Mouse (Mus musculus) left cerebral cortex, adult 8-10 months (tissue): ENCODE data around the gene Usf1. TPM values are rescaled to one million over a fixed set of nuclear protein-coding genes. Genes with fewer than 3 reads are reported as not detected.

Experiments used
- DNase-seq, 2 experiments: peaks; one replicate each; pipeline ENCODE4 v3.0.0; 2022; ENCODE audit warnings: low spot score in 2 of 2
- total RNA-seq, 4 experiments: library from RNA; stranded (reverse); gene quantifications; 2 replicates each; pipeline ENCODE4 v1.2.4; 2022

Gene Usf1
- total RNA-seq, 4 experiments from 2014 or later: 89.5 to 102 (median 96.9) TPM

DNA sequence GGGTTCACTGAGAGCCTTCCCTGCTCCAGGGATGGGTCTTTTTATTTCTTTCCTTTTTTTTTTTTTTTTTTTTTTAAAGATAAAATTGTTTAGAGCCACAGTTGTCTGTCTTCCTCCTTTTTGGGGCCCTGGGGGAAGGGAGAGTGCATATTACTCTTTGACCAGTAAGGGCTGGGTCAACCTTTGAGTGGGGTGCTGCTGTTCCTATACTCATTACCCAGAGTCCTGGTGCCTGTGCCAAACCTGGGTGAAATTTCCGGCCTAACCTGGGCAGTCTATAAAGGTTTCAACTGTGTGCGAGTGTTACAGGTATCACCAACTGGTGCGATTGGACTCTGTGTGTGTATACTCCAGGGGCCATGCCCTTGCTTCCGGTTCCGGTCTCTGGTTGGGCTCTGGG, 7.5 kb downstream of the Usf1 start, which contains the start of gene Tstd1:
Gene Tstd1, plus strand, starts transcription at position 213 of the 400 bp plus-strand sequence.
- DNase-seq: no peak

DNA sequence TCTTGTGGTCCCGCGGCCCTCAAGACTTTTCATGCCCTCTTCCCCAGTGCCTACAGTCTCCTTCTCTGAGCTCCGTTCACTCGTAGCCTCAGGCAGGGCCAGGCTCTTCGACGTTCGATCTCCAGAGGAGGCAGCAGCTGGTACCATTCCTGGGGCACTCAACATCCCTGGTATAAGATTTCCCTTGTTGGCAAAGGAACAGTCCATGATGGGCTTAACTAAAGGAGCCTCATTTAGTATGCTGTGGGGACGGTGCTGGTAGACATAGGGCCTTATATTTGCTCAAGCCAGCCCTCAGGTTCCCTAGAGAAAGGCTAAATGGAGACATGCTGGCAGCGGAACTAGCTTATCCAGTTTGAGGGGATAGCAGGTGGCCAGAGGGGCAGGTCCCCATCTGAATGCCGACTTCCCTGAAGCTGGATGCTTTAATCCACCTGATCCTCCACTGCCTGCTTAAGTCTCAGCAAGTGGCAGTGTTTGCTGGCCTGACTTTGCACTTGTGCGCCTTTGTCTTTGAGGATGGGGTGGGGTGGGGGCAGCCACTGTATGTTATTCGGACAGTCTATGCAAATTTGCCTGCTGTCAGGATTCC, 8.3 kb downstream of the Usf1 start:
- DNase-seq: no peak

DNA sequence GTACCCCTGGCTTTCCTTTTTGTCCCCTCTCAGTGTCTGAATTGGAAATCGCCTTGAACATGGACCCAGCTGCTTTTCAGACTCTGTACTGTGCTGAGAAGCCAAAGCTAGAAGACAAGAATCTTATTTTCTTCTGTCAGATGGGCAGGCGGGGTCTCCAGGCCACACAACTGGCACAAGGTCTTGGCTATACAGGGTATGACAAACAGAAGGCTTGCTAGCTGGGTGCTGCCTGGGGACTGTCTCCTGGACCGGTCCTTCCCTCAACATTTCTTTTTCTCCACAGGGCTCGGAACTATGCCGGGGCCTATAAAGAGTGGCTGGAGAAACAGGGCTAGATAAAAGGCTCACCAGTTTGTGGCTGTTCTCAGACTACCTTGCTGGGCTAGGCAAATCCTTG, 8.8 kb downstream of the Usf1 start:
- no peak for DNase-seq

DNA sequence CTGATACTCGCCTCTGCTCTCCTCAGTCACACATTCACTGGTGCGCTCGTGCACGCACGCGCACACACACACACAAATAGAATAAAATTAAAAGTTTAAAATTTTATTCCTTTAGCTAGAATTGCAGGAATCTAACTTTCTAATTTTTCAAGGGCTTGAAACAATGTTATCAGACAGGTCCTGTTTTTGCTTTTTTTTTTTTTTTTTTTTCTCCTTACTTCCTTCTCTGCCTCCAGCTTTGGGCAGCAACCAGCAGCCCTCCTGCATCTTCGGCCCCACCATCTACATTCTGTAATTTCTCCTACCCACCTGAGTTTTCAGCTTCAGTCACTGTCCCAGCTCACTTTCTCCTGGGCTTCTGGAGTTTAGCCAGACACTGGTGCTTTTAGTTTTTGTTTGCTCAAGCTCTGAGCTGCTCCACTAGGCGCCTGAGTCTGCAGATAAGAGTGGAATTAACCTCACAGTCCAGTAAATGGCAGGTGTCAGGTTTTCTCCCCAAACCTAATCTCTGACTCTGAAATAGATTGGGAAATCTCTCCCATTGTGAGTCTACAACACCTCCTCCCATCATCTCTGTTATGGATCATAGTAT, 11.5 kb downstream of the Usf1 start:
- no peak for DNase-seq

DNA sequence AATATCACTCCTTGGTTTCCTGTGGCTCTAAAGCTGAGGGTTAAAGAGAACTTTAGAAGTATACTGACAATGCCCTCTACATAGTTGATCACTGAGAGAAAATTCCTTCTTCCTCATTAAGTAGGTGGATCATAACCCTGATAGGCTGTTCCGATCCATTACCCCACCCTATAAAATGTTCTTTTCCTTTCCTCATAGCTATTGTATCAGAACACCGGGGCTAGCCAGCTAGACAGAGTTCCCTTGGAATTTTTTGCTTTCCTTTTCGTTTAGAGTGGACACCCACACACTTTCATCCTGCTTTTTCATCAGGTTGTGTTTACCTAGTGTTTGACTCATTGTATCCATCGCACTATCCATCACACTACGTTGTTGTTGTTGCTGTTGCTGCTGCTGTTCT, 13.5 kb downstream of the Usf1 start:
- DNase-seq: no peak

DNA sequence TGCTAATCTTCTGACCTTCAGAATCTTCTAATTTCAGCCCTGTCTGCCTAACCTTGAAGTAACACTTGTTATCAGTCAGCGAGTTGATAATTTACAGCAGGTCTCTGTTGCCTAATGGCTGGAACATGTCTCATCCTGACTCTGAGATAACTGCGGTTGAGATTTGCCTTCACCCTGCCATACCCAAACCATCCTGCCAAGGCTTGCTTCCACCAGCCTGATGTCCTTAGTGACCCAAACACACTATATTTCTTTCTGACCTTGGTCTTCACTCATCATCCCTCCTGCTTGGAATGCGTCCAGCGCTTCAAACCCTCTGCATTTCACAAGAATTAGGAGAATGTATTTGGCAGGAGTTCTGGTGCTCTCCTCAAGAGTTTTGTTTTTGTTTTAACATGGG, 14.0 kb downstream of the Usf1 start:
- no peak for DNase-seq

DNA sequence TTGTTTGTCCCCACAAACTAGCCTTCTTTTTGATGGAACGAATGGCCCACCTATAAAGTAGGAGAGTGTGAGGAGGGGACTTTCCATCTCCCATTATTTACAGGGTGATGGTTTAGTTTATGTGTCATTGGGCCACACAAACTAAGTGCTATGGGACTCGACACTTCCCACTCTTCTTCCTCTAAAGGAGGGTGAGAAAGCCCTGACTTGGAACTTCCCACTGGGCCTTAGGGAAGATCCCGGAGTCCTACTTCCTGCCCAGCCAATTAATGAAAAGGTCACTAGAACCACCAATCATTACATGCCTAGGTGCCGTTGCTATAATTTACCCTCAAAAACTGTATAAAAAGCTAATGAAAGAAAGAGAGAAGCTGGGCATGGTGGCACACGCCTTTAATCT, 21.0 kb downstream of the Usf1 start:
- DNase-seq: no peak

DNA sequence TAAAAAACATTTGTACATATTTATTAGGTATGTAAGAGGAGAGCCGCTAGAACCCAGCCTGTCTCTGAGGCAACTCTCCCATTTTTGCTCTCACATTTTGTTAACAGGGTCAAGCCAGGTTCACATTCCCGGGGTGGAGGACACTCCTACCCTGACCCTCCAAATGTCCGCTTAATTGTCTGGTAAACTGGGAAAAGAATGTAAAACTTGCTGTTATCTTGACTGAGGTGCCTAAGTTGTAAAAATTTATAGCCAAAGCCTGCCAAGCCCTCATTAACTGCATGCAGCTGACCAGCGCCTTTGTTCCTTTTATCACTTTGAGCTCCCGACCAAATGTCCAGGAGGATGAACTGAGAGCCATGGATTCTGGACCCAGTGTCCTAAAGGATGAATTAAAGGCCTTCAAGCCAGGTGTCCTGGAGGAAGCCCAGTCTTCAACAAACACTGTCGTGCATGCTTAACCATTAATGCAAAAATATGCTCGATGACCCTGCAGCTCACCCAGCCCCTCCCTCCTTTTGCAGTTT, 24.2 kb downstream of the Usf1 start:
- DNase-seq: no peak

DNA sequence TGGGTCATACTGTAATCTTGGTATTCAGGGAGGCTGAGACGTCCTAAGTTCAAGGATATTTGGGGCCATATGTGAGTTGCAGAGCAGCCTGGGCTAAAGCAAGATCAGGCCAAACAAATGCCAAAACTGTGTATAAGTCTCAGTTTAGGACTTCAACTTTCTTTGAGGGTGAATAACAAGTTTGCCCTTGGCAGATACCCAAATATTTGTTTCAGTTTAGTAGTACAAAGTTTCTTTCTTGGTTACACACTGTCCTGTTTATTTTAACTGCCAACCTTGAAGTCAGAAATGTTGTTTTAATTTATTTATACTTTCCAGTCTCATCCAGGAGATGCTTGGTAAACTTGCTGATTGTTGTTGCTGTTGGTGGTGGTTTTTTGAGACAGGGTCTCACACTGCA, 24.9 kb downstream of the Usf1 start:
- no peak for DNase-seq

DNA sequence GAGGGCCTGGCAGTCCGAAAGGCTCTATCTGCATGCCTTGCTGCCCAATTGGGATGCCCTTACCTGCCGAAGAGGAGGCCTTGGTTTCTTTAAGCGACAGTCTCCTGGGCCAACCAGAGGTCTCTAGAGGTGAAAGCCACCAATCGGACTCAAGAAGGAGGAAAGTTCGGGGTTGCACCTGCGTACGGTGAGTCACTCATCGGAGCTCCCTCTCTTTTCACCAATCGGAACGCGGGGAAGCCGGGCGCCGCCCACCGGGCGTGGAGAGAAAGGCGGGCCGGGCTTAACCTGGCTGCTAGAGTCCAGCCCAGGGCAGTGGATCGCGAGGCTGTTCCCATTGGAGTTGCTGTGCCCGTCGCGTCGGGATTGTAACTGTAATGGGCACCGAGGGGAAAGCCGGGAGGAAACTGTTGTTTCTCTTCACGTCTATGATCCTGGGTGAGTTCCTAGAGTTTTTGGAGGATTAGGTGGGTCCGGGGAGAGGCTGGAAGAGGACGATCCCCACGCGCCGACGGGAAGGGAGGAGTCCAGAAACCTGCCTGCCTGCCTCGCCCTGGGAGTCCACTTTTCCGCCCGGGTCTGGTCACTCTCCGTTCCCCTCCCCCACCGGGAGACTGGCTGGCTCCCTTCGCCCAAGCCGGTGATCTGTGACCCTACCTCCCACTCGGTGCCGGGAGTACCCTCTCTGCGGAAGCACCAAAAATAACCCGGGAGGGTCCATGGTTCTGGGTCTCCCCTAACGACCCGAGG, 26.3 kb downstream of the Usf1 start, which contains the start of gene F11r:
Gene F11r, plus strand, starts transcription at position 272 of the 750 bp plus-strand sequence.
- DNase-seq: peak in 1 of 2 experiments; percentile 21

DNA sequence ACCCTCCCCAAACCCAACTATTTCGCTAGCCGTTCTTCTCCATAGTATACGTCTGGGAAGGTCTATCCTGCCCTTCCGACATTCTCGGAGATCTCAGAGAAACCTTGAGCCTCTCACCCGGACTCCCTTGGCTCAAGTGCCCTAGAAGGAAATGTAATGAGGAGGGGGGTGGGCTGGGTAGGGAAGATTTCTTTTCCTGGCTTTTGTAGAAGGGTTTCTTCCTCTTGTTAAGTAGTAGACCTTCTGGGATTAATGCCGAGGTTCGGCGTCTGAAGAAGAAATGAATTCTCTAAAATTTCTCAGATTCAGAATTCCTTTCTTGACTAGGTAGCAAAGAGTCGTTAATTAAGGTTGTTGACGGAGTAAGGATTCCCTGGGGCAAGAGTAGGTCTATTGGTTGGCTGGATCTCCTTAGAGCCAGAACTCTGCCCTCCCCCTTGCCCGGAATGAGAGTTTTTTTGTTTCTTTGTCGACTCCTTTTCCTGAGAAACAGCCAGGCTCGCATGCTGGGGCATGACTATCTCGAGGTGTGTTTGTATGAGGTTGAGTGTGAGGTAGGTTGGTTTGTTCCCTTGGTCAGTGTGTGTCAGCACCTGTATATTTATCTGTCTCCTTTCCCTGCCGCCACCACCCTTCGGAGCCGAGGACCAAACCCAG, 27.0 kb downstream of the Usf1 start:
- DNase-seq: no peak

DNA sequence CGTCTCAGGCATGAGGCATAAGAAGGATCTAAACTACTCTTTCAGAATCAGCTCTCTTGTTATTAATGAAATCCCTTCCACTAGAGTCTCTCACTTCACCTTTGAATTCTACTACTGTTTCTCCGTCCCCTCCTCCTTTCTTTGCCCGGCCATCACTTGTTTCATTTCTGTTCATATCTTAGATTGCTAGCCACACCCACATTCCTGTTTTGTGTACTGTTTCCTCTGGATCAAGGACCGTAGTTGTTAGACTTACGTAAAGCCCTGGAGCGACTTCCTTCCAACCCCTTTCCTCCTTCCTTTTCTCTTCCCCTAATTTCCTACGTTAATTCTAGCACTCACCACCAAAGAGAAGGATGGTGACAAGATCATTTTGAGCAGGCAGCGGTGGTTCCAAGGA, 28.0 kb downstream of the Usf1 start:
- no peak for DNase-seq

DNA sequence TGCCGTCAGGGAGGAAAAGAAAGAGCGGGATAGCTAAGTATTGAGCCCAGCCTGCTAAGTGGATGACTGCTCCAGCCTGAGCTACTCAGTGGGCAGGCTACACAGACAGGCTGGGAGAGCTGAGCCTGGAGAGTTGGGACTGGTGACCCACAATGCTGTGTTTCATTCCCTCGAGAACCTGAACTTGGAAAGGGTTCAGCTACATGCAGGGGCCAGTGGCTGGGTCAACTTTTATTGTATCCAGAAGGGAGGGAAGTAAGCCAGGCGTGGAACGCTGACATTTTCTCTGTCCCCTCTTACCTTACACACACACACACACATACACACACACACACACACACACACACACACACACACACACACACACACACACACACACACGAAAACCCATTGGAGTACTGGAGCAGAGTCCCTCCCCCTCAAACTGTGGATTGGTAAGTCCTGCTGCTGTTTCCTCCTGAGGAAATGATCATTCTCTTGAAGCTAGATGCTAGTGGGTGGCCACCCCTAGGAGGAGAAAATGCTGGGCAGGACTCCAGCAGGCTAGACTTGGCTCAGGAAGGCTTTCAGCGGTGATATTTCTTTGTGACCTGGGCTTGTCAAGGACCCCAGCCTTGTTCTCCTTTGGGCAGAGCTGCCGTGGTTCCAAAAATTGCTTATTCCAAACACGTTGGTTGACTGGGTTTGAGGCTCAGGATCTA, 29.1 kb downstream of the Usf1 start:
- no peak for DNase-seq

DNA sequence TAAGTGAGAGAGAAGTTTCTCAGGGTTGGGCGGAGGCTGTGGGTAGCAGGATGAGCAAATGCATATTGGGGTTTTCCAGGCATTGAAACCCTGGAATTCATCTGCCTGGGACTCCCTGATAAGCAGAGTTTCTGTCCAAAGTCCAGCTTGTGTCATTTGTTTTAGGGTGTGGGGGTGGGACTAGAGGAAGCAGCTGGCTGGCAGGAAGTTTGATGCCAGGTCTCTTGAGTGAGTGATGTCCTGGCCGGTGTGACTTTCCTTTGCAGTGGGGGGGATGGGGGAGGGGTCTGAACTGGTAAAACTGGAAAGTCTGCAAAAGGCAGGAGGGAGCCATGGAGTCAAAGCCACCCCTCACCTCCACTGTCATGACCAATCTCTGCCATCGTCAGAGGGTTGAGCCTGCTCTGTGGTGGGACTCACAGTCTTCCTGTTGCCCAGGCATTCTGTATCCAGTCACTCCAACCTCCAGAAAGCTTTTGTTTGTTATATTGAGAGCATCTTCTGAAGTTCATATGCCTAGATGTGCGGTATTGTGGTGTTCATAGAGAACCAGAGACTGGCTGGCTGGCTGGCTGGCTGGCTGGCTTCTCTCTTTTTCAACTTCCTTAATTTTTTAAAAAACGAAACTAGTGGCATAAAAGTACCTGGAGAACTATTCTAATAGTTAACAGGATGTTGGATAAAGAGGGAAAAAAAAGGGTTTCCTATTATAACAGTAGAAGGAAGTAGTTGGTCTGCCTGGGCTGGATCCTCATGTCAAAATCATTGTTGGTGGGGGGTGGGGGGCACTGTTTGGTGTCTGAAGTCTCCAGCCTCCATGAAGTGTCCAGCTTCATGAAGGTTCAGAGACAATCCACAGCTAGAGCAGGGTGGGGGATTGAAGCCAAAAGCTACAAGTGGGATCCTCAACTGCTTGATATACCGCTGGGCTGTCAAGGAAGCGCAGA, 30.6 kb downstream of the Usf1 start:
- no peak for DNase-seq

DNA sequence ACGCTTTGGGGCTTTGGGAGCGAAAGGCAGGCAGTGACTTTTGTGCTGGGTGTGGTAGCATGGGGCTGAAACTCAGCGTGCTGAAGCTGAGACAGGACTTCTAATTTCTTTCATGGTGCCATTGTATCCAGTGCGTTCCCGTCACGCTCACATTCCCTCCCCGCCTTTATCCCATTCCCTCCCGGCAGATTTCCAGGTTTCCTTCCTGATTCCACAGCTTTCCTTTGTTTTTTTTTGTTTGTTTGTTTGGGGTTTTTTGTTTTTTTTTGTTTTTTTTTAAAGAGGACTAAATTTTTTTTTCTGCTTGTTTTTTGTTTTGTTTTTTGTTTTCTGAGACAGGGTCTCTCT, 31.3 kb downstream of the Usf1 start:
- DNase-seq: no peak

DNA sequence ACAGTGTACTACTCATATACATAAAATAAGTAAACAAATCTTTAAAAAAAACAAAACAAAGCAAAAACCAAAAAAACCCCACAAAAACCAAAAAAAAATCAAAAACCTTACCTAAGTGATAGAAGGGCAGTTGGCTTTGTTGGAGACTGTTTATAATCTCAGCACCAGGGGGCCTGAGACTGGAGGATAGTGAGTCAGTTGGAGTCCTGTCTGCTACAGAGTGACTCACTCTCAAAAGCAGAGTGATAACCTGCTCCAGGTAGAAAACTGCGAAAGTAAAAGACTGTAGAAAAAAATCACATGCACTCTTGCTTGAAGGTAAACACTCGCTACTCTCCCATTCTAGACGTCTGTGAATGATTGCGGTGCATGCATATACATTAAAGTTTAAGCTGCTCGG, 33.9 kb downstream of the Usf1 start:
- no peak for DNase-seq

DNA sequence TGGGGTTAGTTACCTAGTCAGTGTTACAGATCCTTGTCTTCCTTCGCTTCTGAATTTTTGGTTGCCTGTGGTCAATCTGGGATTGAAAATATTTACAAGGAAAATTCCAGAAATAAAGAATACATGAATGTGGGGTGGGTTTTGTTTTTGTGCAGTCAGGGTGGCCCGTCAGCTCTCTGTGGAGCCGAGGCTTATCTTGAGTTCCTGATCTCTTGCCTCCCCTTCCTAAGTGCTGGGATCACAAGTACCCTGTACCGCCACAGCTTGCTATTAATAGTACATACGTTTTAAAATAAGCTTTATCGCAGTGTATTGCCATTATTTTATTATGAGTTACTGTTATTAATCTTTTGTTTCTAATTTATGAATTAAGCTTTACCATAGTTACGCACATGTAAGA, 35.7 kb downstream of the Usf1 start:
- DNase-seq: no peak

DNA sequence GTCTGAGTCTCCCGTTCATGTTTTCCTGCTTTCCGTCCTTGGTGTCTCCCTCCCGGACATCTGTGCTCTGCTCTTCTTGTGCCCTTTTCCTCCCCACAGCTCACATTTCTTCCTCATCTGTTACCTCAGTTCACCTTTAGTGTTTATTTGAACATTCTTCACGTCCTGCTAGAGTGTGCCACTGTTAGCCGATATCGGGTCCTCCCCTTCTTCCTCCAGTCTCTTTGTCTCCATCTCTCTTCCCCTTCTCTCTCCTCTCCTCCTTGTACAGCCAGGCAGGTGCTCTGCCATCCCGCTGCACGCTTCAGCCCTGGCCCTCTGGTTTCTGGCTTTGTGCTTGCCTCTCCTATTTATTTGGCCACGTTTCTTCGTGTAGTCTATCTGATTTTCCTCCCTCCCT, 36.6 kb downstream of the Usf1 start:
- no peak for DNase-seq

DNA sequence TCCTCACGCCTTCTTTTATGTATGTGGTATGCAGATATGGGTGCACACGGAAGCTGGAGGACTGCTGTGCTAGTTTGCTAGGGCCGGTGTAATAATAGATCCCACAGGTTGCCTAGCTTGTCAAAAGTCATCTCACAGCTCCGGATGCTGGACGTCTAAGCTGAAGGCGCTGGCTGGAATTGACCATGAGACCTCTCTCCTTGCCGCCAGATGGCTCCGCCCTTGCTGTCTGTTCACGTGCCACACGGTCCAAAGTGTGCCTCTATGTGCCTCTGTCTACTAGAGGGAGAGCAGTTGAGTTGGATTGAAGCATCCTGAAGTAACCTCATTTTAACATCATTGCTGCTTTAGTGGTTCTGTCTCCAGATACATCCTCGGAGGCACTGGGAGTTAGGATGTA, 38.9 kb downstream of the Usf1 start:
- no peak for DNase-seq

DNA sequence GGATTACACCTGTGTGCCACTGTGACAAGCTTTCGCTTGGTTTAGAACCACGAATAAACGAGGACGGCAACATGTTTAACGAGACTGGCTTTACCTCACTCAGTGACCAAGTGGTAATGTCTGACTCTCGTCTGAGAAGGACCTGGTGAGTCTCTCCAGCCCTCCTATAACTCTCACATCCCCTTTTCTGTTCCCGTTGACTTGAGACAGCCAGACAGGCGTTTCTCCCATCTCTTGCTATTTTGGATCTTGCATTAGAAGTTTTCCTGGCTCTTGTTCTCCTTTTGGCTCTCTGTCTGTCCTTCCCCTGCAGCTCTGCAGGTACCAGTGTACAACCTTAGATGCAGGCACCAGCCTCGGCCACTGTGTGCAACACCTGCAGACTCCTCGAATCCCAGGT, 39.9 kb downstream of the Usf1 start:
- no peak for DNase-seq
